Mouse (Mus musculus): ENCODE results near the gene Akr1b8.
"Not testable (repeated sequence)": the region's sequence is repeated elsewhere in the genome, so short reads cannot be mapped to it uniquely, and the experiment has no call there.

The Akr1b8 gene

GRCm38 (mm10) chr6:34400696-34401095, 46.8 kb downstream of the Akr1b8 start:
- no peak for DNase-seq (ENCODE audit: low spot score in 2 of 2)

GRCm38 (mm10) chr6:34406746-34407145, 52.8 kb downstream of the Akr1b8 start:
- no peak for DNase-seq (ENCODE audit: low spot score in 2 of 2)

GRCm38 (mm10) chr6:34407403-34407802, 53.5 kb downstream of the Akr1b8 start:
- no peak for DNase-seq (ENCODE audit: low spot score in 2 of 2)

- DNase-seq (ENCODE audit: low spot score in 2 of 2) = peak; percentile 8 to 34
Measured at GRCm38 (mm10) chr6:34412023-34412422, 58.1 kb downstream of the Akr1b8 start, which contains the start of gene Akr1b7. Gene Akr1b7 (plus strand): TSS chr6:34412334.

- no peak for DNase-seq (ENCODE audit: low spot score in 2 of 2)
Measured at GRCm38 (mm10) chr6:34412688-34413087, 58.8 kb downstream of the Akr1b8 start.

GRCm38 (mm10) chr6:34413386-34413785, 59.5 kb downstream of the Akr1b8 start:
- DNase-seq (ENCODE audit: low spot score in 2 of 2) = not testable (repeated sequence)

- no peak for DNase-seq (ENCODE audit: low spot score in 2 of 2)
Measured at GRCm38 (mm10) chr6:34416521-34416920, 62.6 kb downstream of the Akr1b8 start.
